Mouse (Mus musculus) forebrain, embryonic 11.5 days (tissue): ENCODE measurements at regions not wholly inside any gene's neighbourhood (a gene's known extent, or its start where the extent isn't known, plus 50 kb on each side); places are given as distances from the start of the nearest gene placed in this dataset.

Experiments
- ATAC-seq: fragments of 200-750 bp; cut with Nextera tagmentation; replicated peaks from 2 replicates; pipeline ENCODE4 v1.8.0; 2017; ENCODE audit warnings: moderate TSS enrichment; ENCODE audit not compliant: low FRiP score
- DNase-seq: peaks from one replicate; pipeline ENCODE4 v3.0.0-alpha.2; 2017; ENCODE audit warnings: low spot score
- H3K27ac ChIP-seq: fragments of 300-500 bp; sonication (generic); 2 replicates; pipeline ENCODE4 v1.5.1; 2014; ENCODE audit warnings: low read depth, low read length
- H3K27me3 ChIP-seq: fragments of 300-500 bp; sonication (generic); 2 replicates; pipeline ENCODE4 v1.6.1; 2014; ENCODE audit warnings: mild to moderate bottlenecking, low read length, mixed read lengths; ENCODE audit not compliant: control insufficient read depth, insufficient read depth
- H3K36me3 ChIP-seq: fragments of 300-500 bp; sonication (generic); 2 replicates; pipeline ENCODE4 v1.6.1; 2014; ENCODE audit warnings: mild to moderate bottlenecking, low read length, moderate library complexity, mixed read lengths; ENCODE audit not compliant: control insufficient read depth, insufficient read depth
- H3K4me1 ChIP-seq: fragments of 300-500 bp; sonication (generic); replicated peaks from 2 replicates; pipeline ENCODE4 v1.6.1; 2014; ENCODE audit warnings: low read length, mixed read lengths; ENCODE audit not compliant: control insufficient read depth, insufficient read depth
- H3K4me2 ChIP-seq: fragments of 300-500 bp; sonication (generic); 2 replicates; pipeline ENCODE4 v1.6.1; 2014; ENCODE audit warnings: low read depth, mild to moderate bottlenecking, low read length, moderate library complexity, mixed read lengths; ENCODE audit not compliant: severe bottlenecking
- H3K4me3 ChIP-seq: fragments of 300-500 bp; sonication (generic); 2 replicates; pipeline ENCODE4 v1.5.1; 2014; ENCODE audit warnings: low read depth, low read length
- H3K9ac ChIP-seq: fragments of 300-500 bp; sonication (generic); 2 replicates; pipeline ENCODE4 v1.6.1; 2014; ENCODE audit warnings: low read length
- H3K9me3 ChIP-seq: fragments of 300-500 bp; sonication (generic); 2 replicates; pipeline ENCODE4 v1.6.1; 2016; ENCODE audit warnings: low read length, mixed read lengths; ENCODE audit not compliant: control insufficient read depth
- WGBS: fragments of 180-500 bp; shearing (Covaris S2); extraction: QIAGEN DNeasy Blood & Tissue Kit; methylation state at CpG from one replicate; pipeline ENCODE4 v1.1.7; 2014; 5-methylcytosine and 5-hydroxymethylcytosine counted together

DNA sequence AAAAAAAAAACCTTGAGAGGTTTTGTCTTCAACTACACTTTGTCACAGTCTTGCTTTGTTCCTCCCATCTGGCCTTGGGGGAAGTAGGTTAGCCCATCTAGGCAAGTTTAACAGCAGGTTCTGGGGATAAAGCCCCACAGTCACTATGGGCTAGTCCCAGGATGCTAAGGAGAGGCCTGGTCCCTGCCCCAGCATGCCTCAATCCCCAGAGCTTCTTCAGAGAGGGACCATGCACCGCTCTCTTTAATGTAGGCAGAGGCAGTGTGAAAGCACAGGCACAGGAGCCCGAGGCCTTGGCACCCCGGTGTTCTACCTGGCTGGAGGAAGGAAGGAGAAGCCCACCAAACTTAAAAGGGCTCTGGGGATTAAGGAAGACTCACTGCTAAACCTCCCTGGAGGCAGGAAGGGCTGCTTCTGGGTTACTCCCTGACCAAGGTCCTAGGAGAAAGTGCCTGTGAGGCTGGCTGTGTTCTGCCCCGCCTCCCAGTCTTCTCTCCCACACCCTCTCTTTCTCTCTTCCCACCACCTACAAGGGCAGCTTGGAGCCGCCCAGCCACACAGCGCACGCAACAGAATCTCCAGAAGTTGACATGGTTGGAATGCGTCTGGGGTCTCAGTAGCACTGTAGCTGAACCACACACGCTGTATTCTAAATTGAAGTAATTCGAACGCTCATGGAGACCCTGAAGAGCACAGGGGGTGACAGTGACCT is 633.5 kb downstream of the Zfp706 start:
- DNase-seq (no peak), ATAC-seq (peak; percentile 46; the same call in 1 of the 2 replicates)
- Histone ChIP-seq H3K9me3 (no peaks in the 10 kb centered on the region; the same call in 1 of the 2 replicates), H3K36me3 (no peaks in the 10 kb centered on the region), H3K4me3 (peak overlapping the region; percentile 25), H3K9ac (no peak overlapping the region; the same call in none of the 2 replicates), H3K4me2 (peak overlapping the region; percentile 52), H3K4me1 (peaks cover 5% of the 10 kb centered on the region), H3K27ac (no peak overlapping the region), H3K27me3 (peaks cover 3% of the 10 kb centered on the region)
- 3% methylated on average over 10 of the region's 11 CpGs for WGBS

DNA sequence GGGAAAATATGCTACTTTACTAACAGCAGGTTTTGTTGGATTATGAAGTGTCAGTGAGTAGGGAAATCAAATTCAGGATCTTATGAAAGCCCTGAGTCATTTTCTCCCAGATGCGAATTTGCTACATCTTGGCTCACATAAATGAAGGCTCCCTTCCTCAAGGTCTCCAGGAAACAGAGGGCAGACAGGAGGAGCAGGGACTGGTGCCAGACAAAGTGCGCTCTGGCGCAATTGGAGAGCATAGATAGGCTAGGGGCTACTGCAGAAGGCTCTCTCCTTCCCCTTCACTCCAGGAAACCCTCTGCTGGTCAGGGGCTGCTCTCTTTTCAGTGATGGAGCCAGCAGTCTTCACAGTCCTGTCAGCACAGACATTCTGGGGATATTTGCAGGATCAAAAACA is 634.1 kb downstream of the Zfp706 start:
- Histone ChIP-seq H3K4me2 (no peak overlapping the region), H3K4me3 (no peak overlapping the region), H3K4me1 (peaks cover 5% of the 10 kb centered on the region), H3K9ac (no peak overlapping the region), H3K27me3 (peaks cover 3% of the 10 kb centered on the region), H3K36me3 (no peaks in the 10 kb centered on the region), H3K9me3 (no peaks in the 10 kb centered on the region; the same call in 1 of the 2 replicates), H3K27ac (no peak overlapping the region)
- 29% methylated on average over 3 of the region's 3 CpGs for WGBS
- DNase-seq: no peak
- ATAC-seq: no peak

DNA sequence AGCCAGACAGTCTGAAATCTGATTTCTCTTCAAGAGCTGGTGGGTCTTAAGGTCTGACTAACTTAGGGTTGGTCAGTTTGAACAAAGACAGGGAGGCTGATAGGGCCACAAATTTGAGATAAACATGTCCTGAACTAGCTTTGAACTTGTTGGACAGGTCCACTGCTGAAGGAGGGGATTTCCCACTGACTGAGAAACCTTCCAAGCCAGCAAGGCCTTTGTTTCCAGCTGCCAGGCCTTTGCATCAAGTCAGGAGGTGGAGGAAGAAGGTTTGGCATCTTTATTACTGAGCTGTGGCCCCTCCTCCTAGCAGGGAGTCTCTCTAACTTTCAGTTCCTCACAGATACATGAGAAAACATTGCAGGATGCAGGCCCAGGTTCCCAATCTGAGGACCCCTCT is 636.2 kb downstream of the Zfp706 start:
- Histone ChIP-seq H3K27me3 (peaks cover 3% of the 10 kb centered on the region), H3K36me3 (no peaks in the 10 kb centered on the region), H3K4me3 (no peak overlapping the region), H3K4me2 (no peak overlapping the region), H3K9ac (no peak overlapping the region), H3K27ac (no peak overlapping the region), H3K4me1 (peaks cover 5% of the 10 kb centered on the region), H3K9me3 (no peaks in the 10 kb centered on the region)
- DNase-seq (no peak), ATAC-seq (no peak)

DNA sequence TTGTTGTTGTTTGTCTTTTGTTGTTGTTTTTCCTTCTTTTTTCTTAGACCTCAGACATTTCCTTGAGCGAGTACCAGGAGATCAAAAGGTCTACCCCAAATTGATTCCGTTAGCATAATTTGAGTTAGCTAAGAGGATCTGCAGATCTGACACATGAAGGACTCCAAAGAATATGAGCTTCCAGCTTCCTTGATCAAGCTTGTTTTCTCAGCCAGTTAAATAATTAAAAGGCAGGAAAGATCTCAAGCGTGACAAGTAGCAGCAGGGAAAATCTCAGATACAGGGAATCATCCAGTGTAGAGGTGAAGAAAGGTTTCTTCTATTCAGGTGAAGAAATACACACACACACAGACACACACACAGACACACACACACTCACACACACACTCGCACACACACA is 636.7 kb downstream of the Zfp706 start:
- H3K4me3 ChIP-seq: no peak overlapping the region
- no peaks in the 10 kb centered on the region for H3K36me3 ChIP-seq
- peaks cover 5% of the 10 kb centered on the region for H3K4me1 ChIP-seq
- no peak overlapping the region for H3K4me2 ChIP-seq
- H3K27ac ChIP-seq: no peak overlapping the region
- H3K9ac ChIP-seq: no peak overlapping the region
- WGBS: 81% methylated on average over 4 of the region's 4 CpGs
- no peak for DNase-seq
- H3K9me3 ChIP-seq: no peaks in the 10 kb centered on the region
- ATAC-seq: no peak
- peaks cover 3% of the 10 kb centered on the region for H3K27me3 ChIP-seq

DNA sequence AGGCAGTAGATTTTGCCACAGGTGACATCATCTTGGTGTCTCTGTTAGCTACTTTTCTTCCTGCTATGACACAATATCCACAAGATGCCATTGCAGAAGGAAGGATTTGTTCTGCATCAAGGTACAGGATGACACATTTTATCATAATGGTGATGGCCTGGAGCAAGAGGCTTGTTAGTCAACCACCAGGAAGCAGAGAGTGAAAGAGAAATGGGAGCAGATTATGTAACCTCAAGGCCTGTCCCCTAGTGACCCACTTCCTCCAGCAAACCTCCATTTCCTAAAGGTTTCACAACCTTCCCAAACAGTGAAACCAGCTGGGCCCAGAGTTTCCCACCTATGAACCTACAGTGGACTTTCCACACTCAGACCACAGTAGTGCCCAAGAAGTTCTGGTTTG is 640.3 kb downstream of the Zfp706 start:
- no peak overlapping the region for H3K4me2 ChIP-seq
- no peaks in the 10 kb centered on the region for H3K4me1 ChIP-seq
- DNase-seq (no peak), ATAC-seq (no peak)
- H3K27ac ChIP-seq: no peak overlapping the region
- H3K36me3 ChIP-seq: no peaks in the 10 kb centered on the region
- H3K4me3 ChIP-seq: no peak overlapping the region
- no peaks in the 10 kb centered on the region for H3K9me3 ChIP-seq
- no peaks in the 10 kb centered on the region for H3K27me3 ChIP-seq
- H3K9ac ChIP-seq: no peak overlapping the region

DNA sequence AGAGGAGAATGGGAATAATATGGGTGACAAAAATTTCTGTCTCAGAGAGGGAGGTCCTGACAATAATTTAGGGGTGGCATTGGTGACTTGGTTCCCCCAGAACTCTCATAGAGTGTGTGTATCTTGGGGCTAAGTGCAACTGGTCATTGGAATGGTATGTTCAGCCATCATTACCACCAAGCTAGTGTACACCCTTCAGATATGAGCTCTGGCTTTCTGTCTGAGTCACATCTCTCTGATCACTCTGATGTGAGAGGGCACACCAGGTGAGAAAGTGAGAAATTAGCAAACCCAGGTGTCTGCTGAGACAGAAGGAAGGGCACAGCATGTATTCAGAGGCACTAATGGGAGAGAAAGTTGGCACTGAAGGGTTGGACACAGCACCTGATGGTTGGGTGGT is 642.8 kb downstream of the Zfp706 start:
- DNase-seq: no peak

DNA sequence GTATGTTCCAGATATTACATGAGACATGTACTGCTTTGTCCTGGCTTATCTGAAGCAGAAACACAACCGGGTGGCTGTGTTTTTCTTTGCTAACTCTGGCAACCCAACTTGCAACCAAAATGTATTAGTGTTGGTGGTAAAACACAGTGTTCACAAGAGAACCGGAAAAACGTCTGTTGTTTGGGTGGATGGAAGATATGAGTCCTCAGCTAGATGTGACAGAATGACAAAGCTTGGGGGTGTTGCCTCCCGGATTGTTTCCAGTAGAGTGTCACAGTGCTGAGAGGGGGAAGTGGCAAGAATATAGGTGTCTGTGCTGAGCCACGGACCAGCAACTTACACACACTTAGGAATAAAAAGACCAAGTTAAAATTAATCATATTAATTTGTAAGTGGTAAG is 643.5 kb downstream of the Zfp706 start:
- ATAC-seq: no peak
- H3K9me3 ChIP-seq: no peaks in the 10 kb centered on the region
- no peak overlapping the region for H3K4me2 ChIP-seq
- H3K4me1 ChIP-seq: peaks cover 2% of the 10 kb centered on the region; the same call in 1 of the 2 replicates
- WGBS: 86% methylated on average over 5 of the region's 5 CpGs
- no peak overlapping the region for H3K4me3 ChIP-seq
- no peaks in the 10 kb centered on the region for H3K27me3 ChIP-seq
- no peaks in the 10 kb centered on the region for H3K36me3 ChIP-seq
- no peak overlapping the region for H3K27ac ChIP-seq
- no peak for DNase-seq
- no peak overlapping the region for H3K9ac ChIP-seq

More for the DNA sequence above, 642.8 kb downstream of the Zfp706 start:
- no peak overlapping the region for H3K4me3 ChIP-seq
- no peak for ATAC-seq
- H3K36me3 ChIP-seq: no peaks in the 10 kb centered on the region
- H3K9me3 ChIP-seq: no peaks in the 10 kb centered on the region
- peaks cover 2% of the 10 kb centered on the region; the same call in 1 of the 2 replicates for H3K4me1 ChIP-seq
- no peak overlapping the region for H3K9ac ChIP-seq
- H3K27ac ChIP-seq: no peak overlapping the region
- H3K4me2 ChIP-seq: no peak overlapping the region
- no peaks in the 10 kb centered on the region for H3K27me3 ChIP-seq

DNA sequence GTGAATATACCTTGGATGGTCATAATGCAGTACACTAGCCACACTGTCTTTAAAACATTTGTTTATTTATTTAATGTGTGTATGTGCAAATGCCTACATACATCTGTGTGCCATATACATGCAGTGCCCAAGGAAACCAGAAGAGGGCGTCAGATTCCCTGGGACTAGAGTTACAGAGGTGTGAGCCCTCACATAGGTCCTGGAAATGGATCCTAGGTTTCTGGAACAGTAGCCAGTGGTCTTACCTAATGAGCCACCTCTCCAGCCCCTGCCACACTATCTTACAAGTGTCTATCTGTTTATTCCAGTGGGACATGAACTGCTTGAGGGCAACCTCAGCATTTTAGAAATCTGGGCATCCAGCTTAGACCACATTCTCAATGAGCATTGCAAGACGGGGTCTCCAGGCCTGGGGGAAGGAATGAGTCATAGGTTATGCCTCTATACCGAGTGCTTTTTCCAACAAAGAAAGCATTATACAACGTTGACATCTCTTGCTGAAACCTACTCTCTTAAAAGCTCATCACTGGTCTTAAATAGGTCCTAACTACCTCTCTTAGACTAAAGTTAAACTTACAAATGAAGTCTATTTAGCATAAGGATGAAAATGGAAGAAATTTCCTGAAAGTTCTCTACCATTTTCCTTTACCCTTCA is 644.5 kb downstream of the Zfp706 start:
- Histone ChIP-seq H3K4me2 (no peak overlapping the region), H3K27me3 (no peaks in the 10 kb centered on the region), H3K36me3 (no peaks in the 10 kb centered on the region), H3K4me3 (no peak overlapping the region), H3K9me3 (no peaks in the 10 kb centered on the region), H3K9ac (no peak overlapping the region), H3K27ac (no peak overlapping the region), H3K4me1 (peaks cover 2% of the 10 kb centered on the region; the same call in 1 of the 2 replicates)
- WGBS: 66% methylated on average over 4 of the region's 4 CpGs
- ATAC-seq (no peak), DNase-seq (no peak)
